Mouse (Mus musculus) embryonic facial prominence, embryonic 13.5 days (tissue): ENCODE data around the gene Olfr235. TPM values are rescaled to one million over a fixed set of nuclear protein-coding genes. Genes with fewer than 3 reads are reported as not detected.
"Not testable (repeated sequence)": the region's sequence is repeated elsewhere in the genome, so short reads cannot be mapped to it uniquely, and the experiment has no call there.

ENCODE experiments used
- ATAC-seq: fragments of 200-750 bp; cut with Nextera tagmentation; 2 replicates; pipeline ENCODE4 v1.8.0; 2017; ENCODE audit warnings: low read depth; ENCODE audit not compliant: insufficient number of reproducible peaks, insufficient read depth, low FRiP score, low TSS enrichment
- H3K27ac ChIP-seq: fragments of 300-500 bp; sonication (generic); 2 replicates; pipeline ENCODE4 v1.5.1; 2015; ENCODE audit warnings: moderate library complexity, mild to moderate bottlenecking, inconsistent platforms
- H3K27me3 ChIP-seq: fragments of 300-500 bp; sonication (generic); 2 replicates; pipeline ENCODE4 v1.6.1; 2015; ENCODE audit warnings: mild to moderate bottlenecking, inconsistent platforms
- H3K36me3 ChIP-seq: fragments of 300-500 bp; sonication (generic); 2 replicates; pipeline ENCODE4 v1.6.1; 2015; ENCODE audit warnings: mild to moderate bottlenecking, inconsistent platforms
- H3K4me1 ChIP-seq: fragments of 300-500 bp; sonication (generic); 2 replicates; pipeline ENCODE4 v1.6.1; 2015; ENCODE audit warnings: inconsistent platforms
- H3K4me2 ChIP-seq: fragments of 300-500 bp; sonication (generic); 2 replicates; pipeline ENCODE4 v1.6.1; 2015; ENCODE audit warnings: moderate library complexity, mild to moderate bottlenecking, inconsistent platforms
- H3K4me3 ChIP-seq: fragments of 300-500 bp; sonication (generic); 2 replicates; pipeline ENCODE4 v1.5.1; 2015; ENCODE audit warnings: mild to moderate bottlenecking, inconsistent platforms
- H3K9ac ChIP-seq: fragments of 300-500 bp; sonication (generic); 2 replicates; pipeline ENCODE4 v1.6.1; 2015; ENCODE audit warnings: mild to moderate bottlenecking, inconsistent platforms
- H3K9me3 ChIP-seq: fragments of 300-500 bp; sonication (generic); 2 replicates; pipeline ENCODE4 v1.6.1; 2016; ENCODE audit warnings: inconsistent platforms
- WGBS: fragments of 180-500 bp; shearing (Covaris S2); methylation state at CpG from one replicate; pipeline ENCODE4 v1.1.7; 2015; ENCODE audit warnings: mixed read lengths; 5-methylcytosine and 5-hydroxymethylcytosine counted together
- polyA plus RNA-seq: library from polyadenylated mRNA; unstranded; fragments of >200 nt; fragmentation: Nextera tagmentation; extraction: Ambion mirVana; gene quantifications from 2 replicates; pipeline ENCODE4 v1.2.1, GENCODE M21; 2015

Olfr235 gene
- 0.19 TPM in 1 of 2 replicates, not detected in the other for polyA plus RNA-seq

DNA sequence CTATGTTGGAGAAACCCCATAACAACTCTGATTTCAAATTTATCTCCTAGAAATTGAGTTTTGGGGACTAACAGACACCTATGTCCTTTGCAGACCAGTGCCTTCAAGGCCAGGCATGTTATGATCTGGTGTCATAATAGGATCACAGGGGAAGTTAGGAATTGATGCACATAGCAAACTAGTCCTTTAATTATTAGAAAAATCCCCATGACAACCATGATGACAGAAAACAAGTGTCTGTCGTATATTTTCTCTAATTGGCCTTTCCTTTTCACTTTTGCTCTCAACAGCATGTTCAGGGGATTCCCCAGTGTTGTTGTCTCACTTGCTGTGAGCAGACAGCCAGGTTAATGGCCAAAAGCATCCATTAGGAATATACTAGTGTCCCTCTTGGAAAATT, at the start of gene Olfr235:
Gene Olfr235 (plus strand): TSS at position 301 of the 400 bp plus-strand sequence.
- no peaks in the 10 kb centered on the region for H3K4me1 ChIP-seq
- no peaks in the 10 kb centered on the region for H3K27me3 ChIP-seq
- no peak within 1 kb of the TSS for H3K9ac ChIP-seq
- no peaks in the 10 kb centered on the region for H3K36me3 ChIP-seq
- H3K9me3 ChIP-seq: no peaks in the 10 kb centered on the region
- no peak within 1 kb of the TSS for H3K4me3 ChIP-seq
- no peak within 1 kb of the TSS for H3K4me2 ChIP-seq
- ATAC-seq: no peak
- WGBS: 54% methylated on average over 1 of the region's 1 CpGs
- no peak within 1 kb of the TSS for H3K27ac ChIP-seq

DNA sequence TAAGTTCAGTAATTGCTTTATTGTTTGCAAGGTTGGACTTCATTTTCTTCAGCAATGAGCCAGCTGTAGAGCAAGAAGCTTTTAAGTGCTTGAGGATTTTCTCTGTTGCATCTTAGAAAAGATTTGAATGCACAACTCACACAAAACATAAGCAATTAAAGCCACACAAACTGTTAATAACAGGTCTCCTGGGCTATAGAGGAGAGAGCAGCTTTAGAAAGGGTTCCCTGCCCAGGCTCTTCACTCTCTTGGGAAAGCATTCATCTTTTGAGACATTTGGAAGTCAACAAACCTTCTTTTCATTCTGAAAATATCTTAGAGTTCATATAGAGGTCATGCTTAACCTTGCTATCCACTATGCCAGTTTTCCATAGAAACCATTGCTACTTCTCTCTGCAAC, 28.3 kb upstream of the Olfr235 start, which contains the start of gene Olfr1432:
Gene Olfr1432 (minus strand): TSS at position 101 of the 400 bp plus-strand sequence.
- not testable (repeated sequence) for ATAC-seq, H3K4me1 ChIP-seq, H3K9me3 ChIP-seq, H3K4me3 ChIP-seq, H3K27ac ChIP-seq, H3K27me3 ChIP-seq, H3K36me3 ChIP-seq, H3K4me2 ChIP-seq, H3K9ac ChIP-seq

DNA sequence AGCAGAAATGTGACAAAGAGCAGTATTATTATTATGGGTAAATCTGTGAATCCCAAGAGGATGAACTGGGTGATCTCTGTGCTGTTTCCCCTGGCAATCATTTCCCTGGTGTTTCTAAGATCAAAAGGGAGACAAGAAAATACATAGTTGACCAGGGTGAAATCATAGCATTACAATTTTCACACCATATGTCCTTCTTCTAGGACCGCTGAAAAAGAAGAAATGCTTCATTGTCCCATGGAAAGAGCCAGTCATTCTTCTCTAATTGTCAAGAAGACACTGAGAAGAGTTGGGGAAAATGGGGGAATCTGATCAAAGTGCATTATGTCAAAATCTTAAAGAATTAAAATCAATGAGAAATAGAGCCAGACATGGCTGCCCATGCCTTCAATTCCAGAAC, 19.3 kb upstream of the Olfr235 start, which contains the start of gene Olfr262:
Gene Olfr262 (minus strand): TSS at position 101 of the 400 bp plus-strand sequence.
- H3K36me3 ChIP-seq: no peaks in the 10 kb centered on the region
- H3K4me1 ChIP-seq: no peaks in the 10 kb centered on the region
- no peak within 1 kb of the TSS for H3K9ac ChIP-seq
- no peaks in the 10 kb centered on the region for H3K9me3 ChIP-seq
- H3K4me2 ChIP-seq: no peak within 1 kb of the TSS
- H3K27ac ChIP-seq: no peak within 1 kb of the TSS
- ATAC-seq: no peak
- WGBS: 63% methylated on average over 1 of the region's 1 CpGs
- no peaks in the 10 kb centered on the region for H3K27me3 ChIP-seq
- no peak within 1 kb of the TSS for H3K4me3 ChIP-seq

GRCm38 (mm10) chr19:12279554-12279953, 18.7 kb downstream of the Olfr235 start, which contains the start of gene Olfr1434:
Gene Olfr1434, plus strand, starts transcription at chr19:12279854.
- H3K4me1 ChIP-seq: no peaks in the 10 kb centered on the region
- no peaks in the 10 kb centered on the region for H3K36me3 ChIP-seq
- H3K4me2 ChIP-seq: no peak within 1 kb of the TSS
- no peak within 1 kb of the TSS for H3K27ac ChIP-seq
- H3K27me3 ChIP-seq: no peaks in the 10 kb centered on the region
- no peak within 1 kb of the TSS for H3K9ac ChIP-seq
- WGBS: 73% methylated on average over 2 of the region's 2 CpGs
- no peak within 1 kb of the TSS for H3K4me3 ChIP-seq
- no peaks in the 10 kb centered on the region for H3K9me3 ChIP-seq
- no peak for ATAC-seq

- Histone ChIP-seq H3K36me3 (no peaks in the 10 kb centered on the region), H3K4me1 (no peaks in the 10 kb centered on the region), H3K27me3 (no peaks in the 10 kb centered on the region), H3K9ac (no peak overlapping the region), H3K4me2 (no peak overlapping the region), H3K27ac (no peak overlapping the region), H3K4me3 (no peak overlapping the region), H3K9me3 (no peaks in the 10 kb centered on the region)
- no peak for ATAC-seq
Observed at GRCm38 (mm10) chr19:12292979-12293378, 32.1 kb downstream of the Olfr235 start.

DNA sequence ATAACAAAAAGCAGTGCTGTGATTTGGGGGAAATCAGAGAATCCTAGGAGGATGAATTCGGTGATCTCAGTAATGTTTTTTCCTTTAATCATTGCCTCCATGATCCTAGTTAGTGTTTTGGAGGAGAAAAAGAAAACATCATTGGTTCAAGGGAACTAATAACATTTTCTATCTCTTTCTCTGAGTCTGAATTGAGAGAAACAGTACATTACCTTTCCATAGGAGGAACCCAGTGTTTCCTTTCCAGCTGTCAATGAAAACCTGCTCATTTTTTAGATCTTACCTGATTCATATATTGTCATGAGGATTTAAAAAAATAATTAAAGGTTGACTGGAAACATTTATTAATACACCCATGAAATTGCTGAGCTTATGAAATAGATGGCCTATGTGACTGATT, 38.2 kb downstream of the Olfr235 start, which contains the start of gene Olfr1436:
Gene Olfr1436 (minus strand): TSS at position 101 of the 400 bp plus-strand sequence.
- H3K36me3 ChIP-seq, H3K27me3 ChIP-seq, H3K9me3 ChIP-seq, H3K27ac ChIP-seq, H3K4me3 ChIP-seq, ATAC-seq, H3K9ac ChIP-seq, H3K4me1 ChIP-seq, H3K4me2 ChIP-seq: not testable (repeated sequence)
- WGBS: 77% methylated on average over 1 of the region's 1 CpGs

Other genes starting within 250 kb of the Olfr235 start
- gene Olfr1423, start 219.7 kb upstream of the Olfr235 start, polyA plus RNA-seq: not detected in 2 replicates
- gene Olfr1424, start 198.3 kb upstream of the Olfr235 start, polyA plus RNA-seq: not detected in 2 replicates
- not detected in 2 replicates for gene Olfr1425, start 183.3 kb upstream of the Olfr235 start, polyA plus RNA-seq
- gene Olfr1426, start 169.0 kb upstream of the Olfr235 start, polyA plus RNA-seq: not detected in 2 replicates
- not detected in 2 replicates for gene Olfr1427, start 157.7 kb upstream of the Olfr235 start, polyA plus RNA-seq
- not detected in 2 replicates for gene Olfr1428, start 145.1 kb upstream of the Olfr235 start, polyA plus RNA-seq
- gene Olfr76, start 137.8 kb upstream of the Olfr235 start, polyA plus RNA-seq: not detected in 2 replicates
- not detected in 2 replicates for gene Olfr1555-ps1, start 90.9 kb upstream of the Olfr235 start, polyA plus RNA-seq
- gene Olfr1431, start 60.4 kb upstream of the Olfr235 start, polyA plus RNA-seq: not detected in 2 replicates
- gene Olfr1432, start 28.4 kb upstream of the Olfr235 start, polyA plus RNA-seq: not detected in 2 replicates
- not detected in 2 replicates for gene Olfr262, start 19.4 kb upstream of the Olfr235 start, polyA plus RNA-seq
- gene Olfr1434, start 18.8 kb downstream of the Olfr235 start, polyA plus RNA-seq: 0.47 TPM in 1 of 2 replicates, not detected in the other
- not detected in 2 replicates for gene Olfr1436, start 38.1 kb downstream of the Olfr235 start, polyA plus RNA-seq
- gene Olfr1437, start 64.1 kb downstream of the Olfr235 start, polyA plus RNA-seq: 0.07 TPM in 1 of 2 replicates, not detected in the other
- gene Olfr1438-ps1, start 74.9 kb downstream of the Olfr235 start, polyA plus RNA-seq: not detected in 2 replicates
- 0.19 TPM in 1 of 2 replicates, not detected in the other for gene Olfr1440, start 126.2 kb downstream of the Olfr235 start, polyA plus RNA-seq
- gene Olfr1441, start 156.4 kb downstream of the Olfr235 start, polyA plus RNA-seq: not detected in 2 replicates
- not detected in 2 replicates for gene Pfpl, start 166.9 kb downstream of the Olfr235 start, polyA plus RNA-seq
- gene Mpeg1, start 199.7 kb downstream of the Olfr235 start, polyA plus RNA-seq: 0.36 and 0.41 TPM in 2 replicates
- gene Dtx4, start 240.4 kb downstream of the Olfr235 start, polyA plus RNA-seq: 6.0 and 6.7 TPM in 2 replicates